Mouse (Mus musculus): ENCODE results near the gene Poldip2. TPM values are rescaled to one million over a fixed set of nuclear protein-coding genes. Genes with fewer than 3 reads are reported as not detected.

Gene Poldip2
- not detected in 2 replicates for polyA plus RNA-seq (2012; ENCODE audit: insufficient read depth, insufficient read length, low replicate concordance, missing spikeins)

- H3K4me1 ChIP-seq (ENCODE audit: control insufficient read depth, insufficient read depth, low read length) = no peaks in the 10 kb centered on the region
- TF ChIP-seq POLR2A (IDR thresholded peaks at IDR 0.05; ENCODE audit: insufficient read depth, low read depth, low read length) = peak; percentile 92
- TF ChIP-seq CTCF (IDR thresholded peaks at IDR 0.05; ENCODE audit: insufficient read depth, low read depth, low read length) = no peak
- WGBS = under 1% methylated on average over 61 of the region's 67 CpGs
- peak within 1 kb of the TSS; percentile 100 for H3K4me3 ChIP-seq (ENCODE audit: insufficient read depth, low read depth, low read length)
- H3K27ac ChIP-seq (ENCODE audit: insufficient read depth, low read depth, low read length) = peak within 1 kb of the TSS; percentile 90
Measured at GRCm38 (mm10) chr11:78512025-78512957, at the start of gene Poldip2, which contains the start of gene Tmem199. TSS of gene Poldip2 (plus strand) at chr11:78512193. TSS of gene Tmem199 (minus strand) at chr11:78512172.

- WGBS = 83% methylated on average over 5 of the region's 5 CpGs
- Histone ChIP-seq H3K4me1 (ENCODE audit: control insufficient read depth, insufficient read depth, low read length) (peaks cover 11% of the 10 kb centered on the region), H3K27ac (ENCODE audit: insufficient read depth, low read depth, low read length) (no peak overlapping the region), H3K4me3 (ENCODE audit: insufficient read depth, low read depth, low read length) (no peak overlapping the region)
- no peak for TF ChIP-seq CTCF (IDR thresholded peaks at IDR 0.05; ENCODE audit: insufficient read depth, low read depth, low read length)
- no peak for TF ChIP-seq POLR2A (IDR thresholded peaks at IDR 0.05; ENCODE audit: insufficient read depth, low read depth, low read length)
Measured at GRCm38 (mm10) chr11:78462669-78463068, 49.3 kb upstream of the Poldip2 start.

- H3K27ac ChIP-seq (ENCODE audit: insufficient read depth, low read depth, low read length) = no peak overlapping the region
- 72% methylated on average over 13 of the region's 13 CpGs for WGBS
- peaks cover 11% of the 10 kb centered on the region for H3K4me1 ChIP-seq (ENCODE audit: control insufficient read depth, insufficient read depth, low read length)
Measured at GRCm38 (mm10) chr11:78463286-78464036, 48.5 kb upstream of the Poldip2 start.

GRCm38 (mm10) chr11:78465116-78465515 is 46.9 kb upstream of the Poldip2 start:
- 29% methylated on average over 9 of the region's 9 CpGs for WGBS
- peak overlapping the region; percentile 72 for H3K4me3 ChIP-seq (ENCODE audit: insufficient read depth, low read depth, low read length)
- peaks cover 11% of the 10 kb centered on the region for H3K4me1 ChIP-seq (ENCODE audit: control insufficient read depth, insufficient read depth, low read length)
- no peak for TF ChIP-seq CTCF (IDR thresholded peaks at IDR 0.05; ENCODE audit: insufficient read depth, low read depth, low read length)
- no peak for TF ChIP-seq POLR2A (IDR thresholded peaks at IDR 0.05; ENCODE audit: insufficient read depth, low read depth, low read length)
- no peak overlapping the region for H3K27ac ChIP-seq (ENCODE audit: insufficient read depth, low read depth, low read length)

More at GRCm38 (mm10) chr11:78463286-78464036, 48.5 kb upstream of the Poldip2 start:
- no peak overlapping the region for H3K4me3 ChIP-seq (ENCODE audit: insufficient read depth, low read depth, low read length)
- TF ChIP-seq CTCF (IDR thresholded peaks at IDR 0.05; ENCODE audit: insufficient read depth, low read depth, low read length) (no peak), POLR2A (IDR thresholded peaks at IDR 0.05; ENCODE audit: insufficient read depth, low read depth, low read length) (no peak)

GRCm38 (mm10) chr11:78465568-78466180 is 46.3 kb upstream of the Poldip2 start, which contains the start of gene Slc46a1:
TSS of gene Slc46a1 (plus strand) at chr11:78465697.
- TF ChIP-seq POLR2A (IDR thresholded peaks at IDR 0.05; ENCODE audit: insufficient read depth, low read depth, low read length) (peak; percentile 36; the same call in 1 of the 2 replicates), CTCF (IDR thresholded peaks at IDR 0.05; ENCODE audit: insufficient read depth, low read depth, low read length) (no peak)
- Histone ChIP-seq H3K27ac (ENCODE audit: insufficient read depth, low read depth, low read length) (peak within 1 kb of the TSS; percentile 77), H3K4me1 (ENCODE audit: control insufficient read depth, insufficient read depth, low read length) (peaks cover 11% of the 10 kb centered on the region), H3K4me3 (ENCODE audit: insufficient read depth, low read depth, low read length) (peak within 1 kb of the TSS; percentile 72)
- under 1% methylated on average over 41 of the region's 41 CpGs for WGBS

- Histone ChIP-seq H3K27ac (ENCODE audit: insufficient read depth, low read depth, low read length) (no peak overlapping the region; the same call in 1 of the 2 replicates), H3K4me1 (ENCODE audit: control insufficient read depth, insufficient read depth, low read length) (peaks cover 11% of the 10 kb centered on the region), H3K4me3 (ENCODE audit: insufficient read depth, low read depth, low read length) (peak overlapping the region; percentile 72)
- WGBS = 43% methylated on average over 23 of the region's 23 CpGs
- TF ChIP-seq CTCF (IDR thresholded peaks at IDR 0.05; ENCODE audit: insufficient read depth, low read depth, low read length) = no peak
- no peak for TF ChIP-seq POLR2A (IDR thresholded peaks at IDR 0.05; ENCODE audit: insufficient read depth, low read depth, low read length)
Measured at GRCm38 (mm10) chr11:78466242-78466912, 45.6 kb upstream of the Poldip2 start.

GRCm38 (mm10) chr11:78467515-78467914 is 44.5 kb upstream of the Poldip2 start:
- peaks cover 11% of the 10 kb centered on the region for H3K4me1 ChIP-seq (ENCODE audit: control insufficient read depth, insufficient read depth, low read length)
- H3K4me3 ChIP-seq (ENCODE audit: insufficient read depth, low read depth, low read length) = no peak overlapping the region
- WGBS = 91% methylated on average over 7 of the region's 7 CpGs
- H3K27ac ChIP-seq (ENCODE audit: insufficient read depth, low read depth, low read length) = no peak overlapping the region
- TF ChIP-seq POLR2A (IDR thresholded peaks at IDR 0.05; ENCODE audit: insufficient read depth, low read depth, low read length) = no peak

GRCm38 (mm10) chr11:78467932-78468331 is 44.1 kb upstream of the Poldip2 start:
- 84% methylated on average over 3 of the region's 3 CpGs for WGBS
- H3K4me1 ChIP-seq (ENCODE audit: control insufficient read depth, insufficient read depth, low read length) = peaks cover 11% of the 10 kb centered on the region
- TF ChIP-seq POLR2A (IDR thresholded peaks at IDR 0.05; ENCODE audit: insufficient read depth, low read depth, low read length) (no peak), CTCF (IDR thresholded peaks at IDR 0.05; ENCODE audit: insufficient read depth, low read depth, low read length) (no peak)
- H3K27ac ChIP-seq (ENCODE audit: insufficient read depth, low read depth, low read length) = no peak overlapping the region
- no peak overlapping the region for H3K4me3 ChIP-seq (ENCODE audit: insufficient read depth, low read depth, low read length)

Data from olfactory bulb, adult 2 months (tissue).